Mouse (Mus musculus) left cerebral cortex, postnatal 25 days (tissue): ENCODE results near the gene Cebpa. TPM values are rescaled to one million over a fixed set of nuclear protein-coding genes. Genes with fewer than 3 reads are reported as not detected.

Experiments used
- DNase-seq, 2 experiments: peaks; one replicate each; pipeline ENCODE4 v3.0.0; 2022; ENCODE audit warnings: low spot score in 2 of 2, mixed read lengths in 1 of 2
- intact Hi-C: fragments of 180-260 bp; cut with DNase I; formaldehyde crosslinking; loops from one replicate; pipeline ENCODE4 v1.15.1; 2025
- total RNA-seq, 2 experiments: library from RNA; stranded (reverse); gene quantifications; 2 replicates each; pipeline ENCODE4 v1.2.3; 2021

Cebpa gene
- total RNA-seq, 2 experiments from 2014 or later = 8.7 to 10.1 TPM

- no peak for DNase-seq
- intact Hi-C loops = no loop called here
Observed at GRCm38 (mm10) chr7:35139880-35140279, 20.8 kb downstream of the Cebpa start.

DNA sequence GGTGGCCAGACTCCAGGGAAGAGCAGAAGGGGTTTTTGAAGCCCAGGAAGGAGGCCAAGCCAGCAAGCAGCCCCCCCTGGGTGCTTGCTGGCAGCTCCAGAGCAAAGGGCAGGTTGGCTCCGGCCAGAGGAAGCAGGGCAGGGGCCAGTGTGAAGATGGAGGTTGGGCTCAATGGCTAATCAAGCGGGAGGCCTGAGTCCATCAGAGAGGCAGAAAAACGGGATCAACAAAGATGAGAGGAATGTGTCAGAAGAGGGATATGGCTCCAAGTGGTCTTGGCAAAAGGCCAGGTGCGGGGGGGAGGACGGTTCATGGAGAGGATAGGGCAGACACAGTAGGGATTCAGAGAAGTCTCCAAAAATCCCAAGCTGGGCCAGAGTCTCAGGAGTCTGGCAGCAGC lies 22.4 kb downstream of the Cebpa start:
- no peak for DNase-seq
- intact Hi-C loops = no loop called here

DNA sequence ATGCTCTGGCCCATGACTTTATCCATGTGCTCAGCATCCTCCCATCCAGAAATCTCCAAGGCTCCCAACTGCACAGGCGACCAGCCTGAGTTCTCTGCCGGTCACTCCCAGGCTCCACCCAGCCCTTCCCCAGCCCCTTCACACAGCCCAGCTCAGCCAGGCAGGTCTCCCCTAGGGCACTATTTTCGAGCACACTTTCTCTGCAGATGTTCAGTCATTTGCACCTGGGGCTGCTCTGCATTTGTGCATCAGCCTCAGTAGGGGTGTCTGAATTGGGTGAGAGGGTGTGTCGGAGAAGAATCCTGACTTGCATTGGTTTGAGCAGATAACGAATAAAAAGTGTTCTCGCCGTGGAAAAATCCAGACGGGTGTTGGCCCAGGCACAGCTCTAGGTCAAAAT lies 23.4 kb downstream of the Cebpa start:
- DNase-seq = no peak
- intact Hi-C loops = no loop called here

- no peak for DNase-seq
- intact Hi-C loops = no loop called here
Observed at GRCm38 (mm10) chr7:35143864-35144618, 24.9 kb downstream of the Cebpa start.

GRCm38 (mm10) chr7:35145068-35145467 lies 26.0 kb downstream of the Cebpa start:
- DNase-seq = no peak
- intact Hi-C loops = no loop called here

- DNase-seq = no peak
- intact Hi-C loops = no loop called here
Observed at GRCm38 (mm10) chr7:35146269-35146668, 27.2 kb downstream of the Cebpa start.

GRCm38 (mm10) chr7:35149616-35150433 lies 30.7 kb downstream of the Cebpa start:
- DNase-seq = no peak
- intact Hi-C loops = no loop called here

- DNase-seq = no peak
- intact Hi-C loops = no loop called here
Observed at GRCm38 (mm10) chr7:35150860-35151259, 31.8 kb downstream of the Cebpa start.

DNA sequence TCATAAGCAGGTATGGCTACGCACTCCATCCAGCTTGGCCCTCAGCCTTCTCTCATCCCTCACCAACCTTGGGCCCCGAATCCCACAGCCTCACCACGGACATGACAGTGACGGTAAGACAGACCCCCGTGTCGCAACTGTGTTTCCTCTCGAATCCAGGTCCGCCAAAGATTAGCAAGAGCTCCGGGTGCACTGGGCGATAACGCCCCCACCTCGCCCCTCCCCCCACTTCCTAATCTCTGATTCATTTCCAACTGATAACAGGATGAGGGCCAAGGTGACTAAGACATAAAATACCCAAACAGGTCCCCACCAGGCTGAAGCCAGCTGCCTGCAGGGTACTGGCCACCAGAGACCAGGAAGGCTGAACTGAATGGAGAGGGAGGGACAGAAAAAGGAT lies 35.4 kb downstream of the Cebpa start:
- no peak for DNase-seq
- intact Hi-C loops = no loop called here

DNA sequence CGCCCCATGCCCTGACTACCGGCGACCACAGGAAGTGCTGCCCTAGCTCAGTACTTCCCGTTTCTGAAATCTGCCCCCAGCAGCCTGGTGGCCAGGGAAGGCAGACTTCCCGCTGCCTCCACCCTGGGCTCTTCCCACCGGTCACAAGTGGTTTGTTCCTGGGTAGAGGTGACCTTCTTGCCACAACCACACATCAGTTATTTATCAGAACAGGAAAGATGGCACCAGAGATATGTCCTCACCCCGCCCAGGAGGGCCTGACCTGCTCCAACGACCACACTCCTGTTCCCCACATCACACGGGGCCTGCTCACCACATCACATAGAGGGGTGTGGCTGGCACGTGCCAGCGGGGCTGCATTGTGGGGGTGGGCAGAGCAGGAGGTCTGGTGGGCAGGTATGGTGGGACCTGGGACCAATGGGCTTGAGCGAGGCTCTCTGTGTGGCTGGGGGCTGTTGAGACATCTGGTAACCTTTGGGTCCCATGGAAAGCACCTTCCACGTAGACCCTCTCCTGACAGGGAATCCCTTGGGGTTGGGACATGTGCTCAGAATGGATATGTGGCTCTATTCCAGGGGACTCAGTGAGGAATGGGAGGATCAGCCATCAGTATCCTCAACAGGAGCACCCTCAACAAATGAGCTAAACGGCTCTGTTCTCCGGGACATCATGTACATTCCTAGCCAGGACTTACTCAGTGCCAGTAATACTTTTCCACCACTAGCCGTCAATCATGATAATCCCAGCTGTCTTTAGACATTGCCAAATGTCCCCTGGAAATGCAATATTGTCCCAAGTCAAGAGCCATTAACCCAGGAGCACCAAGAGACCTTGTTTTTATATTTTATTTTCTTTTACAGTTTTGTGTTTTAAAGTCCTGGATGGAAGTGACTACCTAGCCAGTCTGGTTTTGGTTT lies 37.7 kb downstream of the Cebpa start:
- intact Hi-C loops = no loop called here
- no peak for DNase-seq

GRCm38 (mm10) chr7:35157512-35157911 lies 38.4 kb downstream of the Cebpa start:
- no peak for DNase-seq
- intact Hi-C loops = no loop called here

DNA sequence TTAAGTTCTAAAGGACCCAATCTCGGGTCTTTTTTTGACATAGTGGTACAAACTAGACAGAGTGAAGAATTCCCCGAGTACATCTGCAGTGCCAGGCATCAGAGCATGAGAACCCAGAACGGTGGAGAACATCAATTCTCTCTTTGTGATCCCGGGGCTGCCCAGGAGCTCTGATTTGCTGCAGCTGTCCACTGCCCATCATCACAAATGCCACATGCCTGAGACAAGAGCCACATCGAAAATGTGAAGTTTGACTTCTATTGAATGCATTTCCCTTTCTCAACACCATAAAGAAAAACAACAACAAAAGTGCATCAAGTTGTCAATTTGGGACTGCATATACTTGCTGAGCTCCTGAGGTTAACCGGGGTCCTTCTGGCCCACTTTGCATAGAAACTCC lies 43.4 kb downstream of the Cebpa start:
- intact Hi-C loops = no loop called here
- DNase-seq = no peak

- intact Hi-C loops = no loop called here
- DNase-seq = no peak
Observed at GRCm38 (mm10) chr7:35163600-35163999, 44.5 kb downstream of the Cebpa start.

DNA sequence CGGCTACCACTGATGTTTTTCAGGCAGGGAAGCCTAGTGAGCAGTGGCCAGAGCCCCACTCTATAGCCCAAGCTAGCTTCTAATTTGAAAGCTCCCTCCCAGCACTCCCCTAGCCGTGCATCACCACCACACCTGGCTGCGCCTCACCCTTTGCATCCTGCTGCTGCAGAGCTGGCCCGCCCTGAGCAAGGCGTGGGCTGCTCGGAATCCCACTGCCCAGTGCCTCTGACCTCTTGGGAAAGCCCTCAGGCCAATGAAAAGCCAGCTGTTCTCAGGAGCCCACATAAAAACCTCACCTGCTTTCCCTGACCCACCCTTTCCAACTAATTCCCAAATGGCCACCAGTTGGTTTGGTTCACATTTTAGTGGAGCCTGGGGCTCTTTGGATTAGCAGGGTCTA lies 45.0 kb downstream of the Cebpa start:
- DNase-seq = no peak
- intact Hi-C loops = no loop called here

DNA sequence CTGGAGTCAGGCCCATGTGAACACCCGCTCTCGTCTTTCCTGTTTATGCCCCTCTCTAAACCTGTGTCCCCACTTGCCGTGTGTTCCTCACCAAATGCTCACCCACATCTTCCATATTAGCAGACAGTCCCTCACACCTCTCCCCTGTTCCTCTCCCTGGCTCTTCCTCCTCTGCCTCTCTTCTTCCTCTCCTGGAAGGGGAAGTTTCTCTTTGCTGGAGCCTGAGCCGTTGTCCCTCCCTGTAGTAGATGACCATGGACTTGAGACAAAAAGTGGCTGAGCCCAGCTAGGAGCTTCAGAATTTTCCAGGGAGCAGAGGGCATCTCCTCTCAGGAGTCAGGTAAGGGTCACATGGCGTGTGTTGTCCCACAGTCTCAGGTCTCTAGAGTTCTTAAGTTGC lies 47.9 kb downstream of the Cebpa start:
- intact Hi-C loops = loop anchor here (2.0 kb wide), 1 partner anchor 40 kb away; no protein-coding TSS in a partner anchor
- DNase-seq = no peak

DNA sequence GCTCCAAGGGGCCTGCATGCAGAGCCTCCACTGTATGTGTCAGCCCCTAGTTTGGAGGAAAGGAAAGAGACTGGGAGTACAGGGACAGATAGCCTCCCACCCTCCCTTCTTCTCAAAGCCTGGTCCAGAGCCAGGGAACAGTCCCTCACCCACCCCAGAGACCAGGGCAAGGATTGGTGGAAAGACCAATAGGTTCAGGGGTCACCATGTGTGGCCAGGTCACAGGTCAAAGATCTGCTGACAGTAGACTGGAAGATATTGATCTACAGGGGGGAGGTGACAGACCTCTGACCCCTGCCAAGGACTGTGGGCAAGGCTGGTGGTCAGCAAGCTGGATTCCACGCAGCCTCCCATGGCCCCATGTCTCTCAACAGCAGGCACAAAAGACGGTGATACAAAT lies 48.8 kb downstream of the Cebpa start:
- no peak for DNase-seq
- intact Hi-C loops = loop anchor here (2.0 kb wide), 1 partner anchor 41 kb away; no protein-coding TSS in a partner anchor

- peak; percentile 87 to 88 for DNase-seq
- intact Hi-C loops = loop anchor here (1.0 kb wide), 2 partner anchors 50 to 143 kb away; partner anchors contain the start of gene Cebpa
Observed at GRCm38 (mm10) chr7:35169341-35169740, 50.2 kb downstream of the Cebpa start.
